Mouse (Mus musculus): ENCODE measurements around the gene Vmn2r1.
A peak's percentile ranks its signal among the peaks of the same experiment; 100 is the strongest.

The Vmn2r1 gene

GRCm38 (mm10) chr3:64081247-64081646 lies at the start of gene Vmn2r1:
Gene Vmn2r1, plus strand, starts transcription at chr3:64081547.
- no peak for DNase-seq (ENCODE audit: low read depth, low spot score)
- Histone ChIP-seq H3K27me3 (ENCODE audit: control insufficient read depth, insufficient read depth, low read length, poor library complexity, severe bottlenecking) (no peaks in the 10 kb centered on the region), H3K36me3 (ENCODE audit: control insufficient read depth, insufficient read depth, low read length, poor library complexity, severe bottlenecking) (no peaks in the 10 kb centered on the region)

GRCm38 (mm10) chr3:64038136-64038841 lies 43.1 kb upstream of the Vmn2r1 start:
- no peaks in the 10 kb centered on the region for H3K36me3 ChIP-seq (ENCODE audit: control insufficient read depth, insufficient read depth, low read length, poor library complexity, severe bottlenecking)
- no peak for DNase-seq (ENCODE audit: low read depth, low spot score)
- no peaks in the 10 kb centered on the region for H3K27me3 ChIP-seq (ENCODE audit: control insufficient read depth, insufficient read depth, low read length, poor library complexity, severe bottlenecking)

- peak; percentile 67 for DNase-seq (ENCODE audit: low read depth, low spot score)
- H3K27me3 ChIP-seq (ENCODE audit: control insufficient read depth, insufficient read depth, low read length, poor library complexity, severe bottlenecking) = no peaks in the 10 kb centered on the region
Observed at GRCm38 (mm10) chr3:64039818-64040784, 41.2 kb upstream of the Vmn2r1 start.

GRCm38 (mm10) chr3:64112707-64113106 lies 31.4 kb downstream of the Vmn2r1 start:
- H3K36me3 ChIP-seq (ENCODE audit: control insufficient read depth, insufficient read depth, low read length, poor library complexity, severe bottlenecking) = no peaks in the 10 kb centered on the region
- no peaks in the 10 kb centered on the region for H3K27me3 ChIP-seq (ENCODE audit: control insufficient read depth, insufficient read depth, low read length, poor library complexity, severe bottlenecking)
- DNase-seq (ENCODE audit: low read depth, low spot score) = no peak

More at GRCm38 (mm10) chr3:64039818-64040784, 41.2 kb upstream of the Vmn2r1 start:
- no peaks in the 10 kb centered on the region for H3K36me3 ChIP-seq (ENCODE audit: control insufficient read depth, insufficient read depth, low read length, poor library complexity, severe bottlenecking)

- H3K27me3 ChIP-seq (ENCODE audit: control insufficient read depth, insufficient read depth, low read length, poor library complexity, severe bottlenecking) = no peaks in the 10 kb centered on the region
- H3K36me3 ChIP-seq (ENCODE audit: control insufficient read depth, insufficient read depth, low read length, poor library complexity, severe bottlenecking) = no peaks in the 10 kb centered on the region
- DNase-seq (ENCODE audit: low read depth, low spot score) = no peak
Observed at GRCm38 (mm10) chr3:64113352-64114046, 32.2 kb downstream of the Vmn2r1 start.

GRCm38 (mm10) chr3:64141878-64142508 lies 60.6 kb downstream of the Vmn2r1 start, which contains the start of gene Vmn2r2:
Gene Vmn2r2, minus strand, starts transcription at chr3:64141928.
- no peak for DNase-seq (ENCODE audit: low read depth, low spot score)
- Histone ChIP-seq H3K27me3 (ENCODE audit: control insufficient read depth, insufficient read depth, low read length, poor library complexity, severe bottlenecking) (no peaks in the 10 kb centered on the region; the same call in 1 of the 2 replicates), H3K36me3 (ENCODE audit: control insufficient read depth, insufficient read depth, low read length, poor library complexity, severe bottlenecking) (no peaks in the 10 kb centered on the region)
